Mouse (Mus musculus): ENCODE measurements around the gene Tmem163.

DNA sequence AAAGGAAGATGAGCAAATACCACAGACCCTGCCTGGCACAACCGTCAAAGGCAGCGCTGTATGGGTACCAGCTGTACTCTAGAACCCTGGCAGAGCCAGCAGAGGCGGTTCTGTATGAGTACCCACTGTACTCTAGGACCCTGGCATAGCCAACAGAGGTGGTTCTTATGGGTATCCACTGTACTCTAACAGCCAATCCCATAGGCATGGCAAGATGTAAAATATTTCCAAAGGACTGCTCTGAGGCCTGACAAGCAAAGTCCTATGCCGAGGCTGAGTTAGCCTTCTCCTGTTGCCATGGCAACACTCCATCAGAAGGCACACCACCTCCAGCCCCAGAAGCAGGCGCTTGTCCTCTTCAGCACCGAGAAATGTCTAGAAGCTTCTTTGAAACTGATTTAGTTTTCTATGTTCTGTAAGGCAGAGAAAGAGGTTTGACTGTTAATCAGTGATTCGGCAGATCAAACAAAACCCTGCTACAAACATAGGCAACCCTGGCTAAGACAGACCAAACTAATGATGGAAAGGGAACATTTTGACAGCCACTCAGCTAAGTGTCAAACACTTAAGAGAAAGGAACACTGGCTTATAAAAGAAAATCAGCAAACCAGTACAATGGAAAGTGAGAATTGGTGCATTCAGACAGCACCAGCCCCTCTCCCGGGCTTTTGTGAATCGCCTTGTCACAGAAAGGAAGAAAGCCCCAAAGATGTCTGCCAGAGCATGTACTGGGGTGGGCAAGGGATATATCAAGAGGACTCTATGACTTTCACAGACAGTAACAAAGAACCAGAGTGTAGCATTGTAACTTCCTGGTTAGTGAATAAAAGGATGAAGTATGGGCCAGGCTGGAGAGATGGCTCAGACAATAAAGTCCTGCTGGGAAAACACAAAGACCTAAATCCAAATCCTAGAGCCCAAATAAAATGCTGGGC is 75.4 kb downstream of the Tmem163 start:
- no peak for TF ChIP-seq POLR2A (IDR thresholded peaks at IDR 0.05; ENCODE audit: borderline replicate concordance, control insufficient read depth, low read depth, low read length)
- TF ChIP-seq CTCF (IDR thresholded peaks at IDR 0.05; ENCODE audit: control insufficient read depth, insufficient read depth, low read length): no peak
